Mouse (Mus musculus) CD4-positive, CD25-positive, alpha-beta regulatory T cell, adult 2 months (primary cell): ENCODE measurements at regions not wholly inside any gene's neighbourhood (a gene's known extent, or its start where the extent isn't known, plus 50 kb on each side); places are given as distances from the start of the nearest gene placed in this dataset.
"Not testable (repeated sequence)": the region's sequence is repeated elsewhere in the genome, so short reads cannot be mapped to it uniquely, and the experiment has no call there.

ENCODE experiments used
- DNase-seq: peaks from one replicate; pipeline ENCODE4 v3.0.0-alpha.2; 2012; ENCODE audit warnings: low read depth, low spot score

GRCm38 (mm10) chr8:90058631-90059166 is 289.4 kb downstream of the Tox3 start:
- DNase-seq: no peak

DNA sequence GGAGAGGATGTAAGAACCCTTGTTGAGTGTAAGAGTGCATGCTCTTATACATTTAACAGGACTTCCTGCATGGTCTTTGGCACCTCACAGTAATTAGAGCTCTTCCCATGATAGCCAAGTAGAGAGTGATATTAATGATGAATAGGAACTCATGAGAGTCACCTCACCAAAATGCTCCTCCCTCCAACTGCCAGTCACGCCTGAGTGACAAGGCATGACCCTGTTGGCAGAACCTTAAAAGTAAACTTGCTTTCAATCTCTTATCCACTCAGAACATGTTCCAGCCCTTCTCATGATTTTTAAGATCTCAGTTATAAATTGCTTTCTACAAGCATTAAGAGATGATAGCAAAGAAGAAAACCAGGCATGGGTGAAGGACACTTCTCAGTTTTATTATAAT is 291.8 kb downstream of the Tox3 start:
- DNase-seq: no peak

DNA sequence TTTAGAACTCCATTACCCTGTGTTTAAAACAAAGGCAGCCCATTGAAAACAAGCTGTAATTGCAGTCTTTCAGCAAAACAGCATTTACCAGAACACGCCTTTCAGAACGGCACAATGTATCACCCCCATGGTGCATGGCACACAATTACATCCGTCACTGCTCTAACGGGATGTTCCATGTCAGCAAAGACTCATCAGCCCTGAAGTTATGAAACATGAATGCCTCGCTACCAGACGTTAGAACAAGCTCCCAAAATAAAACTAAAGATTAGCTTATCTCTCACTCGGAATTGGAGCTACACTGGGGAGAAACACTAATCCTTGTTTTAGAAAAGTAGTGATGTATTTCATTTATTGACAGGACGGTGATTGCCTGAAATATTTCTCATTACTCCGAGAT is 301.4 kb downstream of the Tox3 start:
- no peak for DNase-seq

DNA sequence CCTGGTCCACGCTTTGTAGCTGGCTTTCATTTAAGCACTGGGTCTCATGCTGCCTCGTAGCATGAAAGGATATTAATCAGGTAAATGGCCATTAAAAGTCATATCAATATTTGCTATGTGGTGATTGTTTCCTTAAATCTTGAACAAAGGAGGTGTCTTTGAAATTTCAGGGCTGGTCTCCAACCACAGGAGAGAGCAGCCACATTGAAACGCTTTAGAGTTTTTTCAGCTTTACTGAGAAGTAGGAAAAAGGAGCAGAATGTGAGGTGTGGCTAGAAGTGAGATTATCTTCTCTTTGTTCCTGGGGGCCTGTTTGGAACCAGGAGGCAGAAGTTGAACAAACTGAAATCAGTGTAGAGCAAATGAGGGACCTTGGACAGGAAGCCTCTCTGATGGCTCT is 311.7 kb downstream of the Tox3 start:
- no peak for DNase-seq

- DNase-seq: no peak
These were observed 315.6 kb downstream of the Tox3 start for GRCm38 (mm10) chr8:90032572-90032971.

DNA sequence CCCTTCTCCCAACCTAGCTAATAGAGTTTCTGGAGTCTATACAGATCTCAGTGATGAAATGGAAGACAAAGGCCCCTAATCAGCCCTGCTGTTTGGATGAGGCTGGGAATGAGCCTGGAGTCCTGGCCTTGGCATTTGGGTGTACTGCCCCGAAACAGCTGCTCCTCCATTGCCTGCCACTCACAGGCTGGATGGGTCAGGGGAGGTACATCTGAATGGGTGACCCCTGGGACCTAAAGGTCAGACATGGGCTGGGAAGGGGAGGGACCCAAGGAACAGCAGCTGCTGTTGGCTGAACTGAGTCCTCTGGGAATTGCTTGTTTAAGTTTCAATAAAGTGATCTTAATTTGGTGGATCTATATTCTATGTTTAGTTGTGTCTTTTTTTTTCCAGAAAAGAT is 316.9 kb downstream of the Tox3 start:
- DNase-seq: no peak

- not testable (repeated sequence) for DNase-seq
These were observed 330.2 kb downstream of the Tox3 start for GRCm38 (mm10) chr8:90017958-90018357.

DNA sequence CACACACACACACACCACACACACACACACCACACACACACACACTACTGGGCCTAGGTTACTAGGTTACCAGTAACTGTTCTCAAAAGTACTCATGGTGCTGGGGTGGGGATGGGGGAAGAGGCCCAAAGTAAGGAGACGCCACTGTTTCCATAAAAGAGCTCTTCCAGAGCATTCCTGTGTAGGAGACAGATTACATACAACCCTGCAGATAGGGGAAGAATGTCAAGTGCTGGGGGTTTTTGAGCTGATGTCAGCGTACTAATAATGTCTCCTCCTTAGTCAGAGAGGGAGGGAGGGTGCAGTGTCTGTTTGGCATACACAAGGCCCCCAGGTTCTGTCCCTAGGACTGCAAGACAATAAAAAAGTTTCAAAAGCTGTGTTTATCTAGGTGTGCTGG is 334.4 kb downstream of the Tox3 start:
- no peak for DNase-seq

GRCm38 (mm10) chr8:90011682-90012409 is 336.3 kb downstream of the Tox3 start:
- no peak for DNase-seq

DNA sequence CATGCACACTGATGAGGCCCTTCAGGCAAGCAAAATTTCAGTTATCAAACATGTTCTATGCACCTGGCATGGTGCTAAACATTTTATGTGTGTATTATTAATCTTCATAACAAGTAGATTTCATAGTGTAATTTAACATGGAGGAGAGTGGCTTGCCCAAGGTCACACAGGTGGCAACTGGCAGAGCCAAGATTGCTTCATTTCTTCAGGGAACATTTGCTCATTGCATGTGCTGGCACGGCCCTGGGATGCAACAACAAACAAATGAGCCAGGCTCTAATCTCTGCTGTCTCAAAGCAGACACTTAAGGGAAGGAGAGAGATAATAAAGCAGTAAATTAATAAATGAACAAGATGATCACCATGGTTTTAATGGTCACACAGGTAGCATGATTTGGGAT is 338.7 kb downstream of the Tox3 start:
- DNase-seq: no peak

DNA sequence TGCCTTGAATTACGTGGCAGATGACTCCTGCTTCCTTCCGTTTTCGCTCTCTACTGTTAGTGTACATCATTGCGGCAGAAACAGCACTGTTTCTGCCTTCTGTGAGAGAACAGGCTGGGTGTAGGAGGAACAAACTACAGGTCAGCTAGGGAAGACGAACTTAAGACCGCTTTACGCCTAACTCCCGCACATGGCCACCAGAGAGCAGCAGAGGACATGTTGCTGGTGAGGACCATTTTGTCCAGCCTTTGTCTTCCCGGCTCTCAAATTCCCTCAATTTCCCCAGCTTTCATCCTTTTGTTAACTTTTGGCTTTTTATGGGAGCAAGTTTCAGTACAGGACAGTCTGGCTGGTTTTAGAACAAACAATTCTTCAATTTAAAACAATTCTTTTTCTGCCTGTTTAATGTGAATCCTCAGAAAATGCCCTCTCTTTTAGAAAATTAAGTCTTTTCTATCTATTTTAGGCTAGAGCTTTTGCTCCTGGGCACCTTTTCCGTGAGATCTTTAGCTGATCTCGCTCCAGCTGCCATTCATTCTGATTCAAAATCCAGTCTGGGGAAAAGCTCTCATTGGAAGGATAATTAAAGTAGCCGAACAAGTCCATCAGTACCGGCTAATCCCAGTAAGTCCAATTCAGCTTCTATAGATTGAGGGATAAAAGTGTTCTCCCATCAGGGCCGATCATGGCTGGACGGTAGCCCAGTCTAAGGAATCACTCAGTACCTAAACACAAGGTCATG is 347.1 kb downstream of the Tox3 start:
- DNase-seq: peak; percentile 61

GRCm38 (mm10) chr8:89993743-89994142 is 354.4 kb downstream of the Tox3 start:
- DNase-seq: no peak

DNA sequence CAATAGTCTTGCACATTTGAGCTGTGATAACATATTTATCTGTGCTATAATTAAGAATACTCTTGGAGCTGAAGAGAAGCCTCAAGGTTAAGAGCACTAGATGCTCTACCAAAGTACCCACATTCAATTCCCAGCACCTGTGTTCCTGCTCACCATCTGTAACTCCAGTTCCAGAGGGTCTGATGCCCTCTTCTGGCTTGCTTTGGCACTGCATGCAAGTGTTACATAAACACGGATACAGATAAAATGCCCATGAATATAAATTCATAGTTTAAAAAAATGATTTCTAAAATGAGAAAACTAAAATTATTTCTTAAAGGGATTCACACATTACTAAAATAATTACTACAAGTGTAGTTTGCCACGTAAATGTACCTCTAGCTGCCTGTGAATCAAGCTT is 364.3 kb downstream of the Tox3 start:
- no peak for DNase-seq

GRCm38 (mm10) chr8:89982551-89982950 is 365.6 kb downstream of the Tox3 start:
- no peak for DNase-seq

DNA sequence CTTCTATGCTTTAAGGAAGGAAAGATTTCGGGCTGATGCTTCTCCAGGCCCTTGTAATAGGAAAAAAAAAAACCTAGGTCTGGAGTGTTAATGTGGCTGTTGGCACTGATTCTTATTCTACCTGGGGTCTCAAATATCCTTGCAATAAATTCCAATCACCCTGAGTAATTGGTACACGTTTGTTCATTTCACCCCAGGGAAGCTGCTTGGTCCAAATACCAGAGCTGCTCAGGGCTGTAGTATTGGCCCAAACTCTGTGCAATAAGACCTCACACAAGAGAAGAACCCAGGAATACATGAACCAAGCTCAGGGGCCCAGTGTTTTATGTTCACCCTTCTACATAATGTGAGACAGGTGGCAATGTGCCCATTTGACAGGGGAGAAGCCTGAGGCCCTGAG is 366.8 kb downstream of the Tox3 start:
- DNase-seq: no peak

DNA sequence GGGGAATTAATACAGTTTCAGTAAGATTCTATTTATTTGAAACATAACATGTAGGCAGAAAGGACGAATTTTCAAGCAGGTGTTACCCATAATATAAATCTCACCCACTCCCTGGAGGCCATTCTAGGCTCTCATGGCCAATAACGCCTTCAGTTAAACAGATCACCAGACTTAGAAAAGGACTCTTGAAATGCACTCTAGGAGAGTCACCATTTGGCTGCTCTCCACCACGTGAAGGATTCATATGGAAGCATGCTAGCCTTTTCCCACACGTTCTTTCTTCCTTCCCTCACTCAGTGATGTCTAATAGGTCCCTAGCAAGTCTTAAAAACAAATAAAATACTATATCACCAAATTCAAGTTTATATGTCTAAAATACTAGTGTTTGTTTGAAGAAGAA is 367.7 kb downstream of the Tox3 start:
- DNase-seq: no peak

DNA sequence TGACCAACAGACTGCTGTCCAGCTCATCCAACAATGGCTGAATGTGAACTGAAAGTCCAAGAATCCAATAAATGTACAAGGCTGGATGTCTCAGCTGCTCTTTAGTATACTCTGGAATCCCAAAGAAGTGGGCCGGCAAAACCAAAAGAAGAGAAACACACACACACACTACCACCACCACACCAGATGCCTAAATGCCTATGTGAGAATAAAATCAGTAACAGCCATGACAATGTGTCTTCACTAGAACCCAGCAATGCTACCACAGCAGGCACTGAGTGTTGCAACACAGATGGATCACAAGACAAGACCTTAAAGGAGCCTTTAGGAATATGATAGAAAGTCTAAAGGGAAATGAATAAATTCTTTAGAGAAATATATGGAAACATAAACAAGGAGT is 385.3 kb downstream of the Tox3 start:
- DNase-seq: no peak

- no peak for DNase-seq
These were observed 390.7 kb downstream of the Tox3 start for GRCm38 (mm10) chr8:89957486-89957885.

GRCm38 (mm10) chr8:89956482-89957020 is 391.6 kb downstream of the Tox3 start:
- DNase-seq: no peak

- DNase-seq: no peak
These were observed 409.3 kb downstream of the Tox3 start for GRCm38 (mm10) chr8:89938836-89939235.

GRCm38 (mm10) chr8:89934521-89934920 is 413.6 kb downstream of the Tox3 start:
- DNase-seq: no peak

GRCm38 (mm10) chr8:89926666-89927232 is 421.4 kb downstream of the Tox3 start:
- DNase-seq: no peak
